Mouse (Mus musculus): ENCODE measurements around the gene Glul. TPM values are rescaled to one million over a fixed set of nuclear protein-coding genes. Genes with fewer than 3 reads are reported as not detected.

The Glul gene
- polyA plus RNA-seq, 1 experiment from 2014 or later, result 121 TPM

DNA sequence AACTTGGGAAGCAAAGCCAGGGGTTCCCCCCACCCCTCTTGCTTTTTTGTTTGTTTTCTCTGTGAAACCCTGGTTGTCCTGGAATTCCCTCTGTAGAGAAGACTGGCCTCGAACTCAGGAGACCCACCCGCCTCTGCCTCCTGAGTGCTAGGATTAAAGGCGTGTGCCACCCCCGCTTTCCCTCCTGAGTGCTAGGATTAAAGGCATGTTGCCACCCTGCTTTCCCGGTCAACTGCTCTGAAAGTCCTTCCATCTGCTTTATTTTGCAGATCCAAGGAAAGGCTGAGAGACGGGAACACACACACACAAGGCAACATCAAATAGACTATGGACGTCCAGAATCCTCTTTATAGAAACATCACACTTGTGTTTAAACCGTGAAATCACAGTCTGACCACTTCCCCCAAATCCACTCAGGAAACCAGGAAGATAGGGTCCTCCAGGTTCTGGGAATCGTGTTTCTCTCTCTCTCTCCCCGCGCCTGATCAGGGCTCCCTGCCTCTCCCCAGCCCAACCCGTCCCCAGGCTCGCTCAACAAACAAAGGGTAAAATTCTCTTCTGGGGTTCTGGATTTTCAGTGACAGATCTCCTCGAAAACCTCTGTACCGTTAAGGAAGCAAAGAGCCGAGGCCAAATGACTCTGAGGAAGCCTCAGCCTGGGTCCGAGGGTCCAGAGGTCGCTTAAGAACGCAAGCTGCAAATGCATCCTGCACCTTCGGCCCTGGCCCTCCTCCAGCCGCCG lies 584 bp upstream of the Glul start:
- 18% methylated on average over 22 of the region's 22 CpGs for WGBS

GRCm38 (mm10) chr1:153900381-153900780 lies 637 bp downstream of the Glul start:
- H3K36me3 ChIP-seq (ENCODE audit: poor library complexity, severe bottlenecking), result peaks cover 27% of the 10 kb centered on the region
- peaks cover 38% of the 10 kb centered on the region for H3K4me1 ChIP-seq
- H3K4me2 ChIP-seq, result peak overlapping the region; percentile 81
- WGBS, result under 1% methylated on average over 36 of the region's 36 CpGs
- no peaks in the 10 kb centered on the region for H3K9me3 ChIP-seq (replicated peaks)
- H3K9ac ChIP-seq, result peak overlapping the region; percentile 78
- peak; percentile 41 for ATAC-seq
- H3K27me3 ChIP-seq, result no peaks in the 10 kb centered on the region
- peak overlapping the region; percentile 97 for H3K27ac ChIP-seq
- peak overlapping the region; percentile 59 for H3K4me3 ChIP-seq

More for the DNA sequence above, 584 bp upstream of the Glul start:
- Histone ChIP-seq H3K9me3 (replicated peaks) (no peaks in the 10 kb centered on the region), H3K4me2 (peak overlapping the region; percentile 81), H3K27ac (peak overlapping the region; percentile 97), H3K36me3 (ENCODE audit: poor library complexity, severe bottlenecking) (peaks cover 14% of the 10 kb centered on the region), H3K4me1 (peaks cover 42% of the 10 kb centered on the region), H3K27me3 (no peaks in the 10 kb centered on the region), H3K9ac (peak overlapping the region; percentile 78), H3K4me3 (peak overlapping the region; percentile 59)
- peak; percentile 61 for ATAC-seq

- H3K36me3 ChIP-seq (ENCODE audit: poor library complexity, severe bottlenecking), result peaks cover 34% of the 10 kb centered on the region
- ATAC-seq, result no peak
- H3K4me3 ChIP-seq, result peak overlapping the region; percentile 59
- H3K27me3 ChIP-seq, result no peaks in the 10 kb centered on the region
- H3K9me3 ChIP-seq (replicated peaks), result no peaks in the 10 kb centered on the region
- H3K4me1 ChIP-seq, result peaks cover 37% of the 10 kb centered on the region
- H3K9ac ChIP-seq, result peak overlapping the region; percentile 78
- WGBS, result 1% methylated on average over 25 of the region's 25 CpGs
- peak overlapping the region; percentile 97 for H3K27ac ChIP-seq
- peak overlapping the region; percentile 81 for H3K4me2 ChIP-seq
Measured at GRCm38 (mm10) chr1:153900860-153901730, 1.4 kb downstream of the Glul start.

- no peak for ATAC-seq
- peaks cover 37% of the 10 kb centered on the region for H3K4me1 ChIP-seq
- no peaks in the 10 kb centered on the region for H3K27me3 ChIP-seq
- peak overlapping the region; percentile 81 for H3K4me2 ChIP-seq
- peak overlapping the region; percentile 6 for H3K4me3 ChIP-seq
- no peak overlapping the region for H3K27ac ChIP-seq
- 12% methylated on average over 13 of the region's 13 CpGs for WGBS
- no peaks in the 10 kb centered on the region for H3K9me3 ChIP-seq (replicated peaks)
- H3K9ac ChIP-seq, result peak overlapping the region; percentile 56
- peaks cover 53% of the 10 kb centered on the region for H3K36me3 ChIP-seq (ENCODE audit: poor library complexity, severe bottlenecking)
Measured at GRCm38 (mm10) chr1:153903006-153903405, 3.3 kb downstream of the Glul start.

DNA sequence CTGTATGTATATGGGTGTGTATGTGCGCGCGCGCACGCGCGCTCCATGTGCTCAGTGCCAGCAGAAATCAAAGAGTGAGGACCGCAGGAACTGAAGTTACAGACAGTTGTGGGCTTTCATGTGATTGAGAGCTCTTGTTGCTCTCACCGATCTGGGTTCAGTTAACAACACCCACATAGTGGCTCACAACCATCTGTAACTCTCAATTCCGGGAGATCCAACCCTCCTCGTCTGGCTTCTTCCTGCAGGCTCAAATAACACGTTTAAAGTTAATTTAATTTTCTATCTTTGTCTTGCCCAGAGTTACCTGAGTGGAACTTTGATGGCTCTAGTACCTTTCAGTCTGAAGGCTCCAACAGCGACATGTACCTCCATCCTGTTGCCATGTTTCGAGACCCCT lies 4.5 kb downstream of the Glul start:
- Histone ChIP-seq H3K9ac (no peak overlapping the region), H3K4me3 (no peak overlapping the region), H3K9me3 (replicated peaks) (no peaks in the 10 kb centered on the region), H3K27me3 (no peaks in the 10 kb centered on the region), H3K4me2 (no peak overlapping the region), H3K4me1 (peaks cover 29% of the 10 kb centered on the region), H3K36me3 (ENCODE audit: poor library complexity, severe bottlenecking) (peaks cover 65% of the 10 kb centered on the region), H3K27ac (no peak overlapping the region)
- no peak for ATAC-seq
- WGBS, result 98% methylated on average over 14 of the region's 14 CpGs

GRCm38 (mm10) chr1:153905884-153906283 lies 6.1 kb downstream of the Glul start:
- no peaks in the 10 kb centered on the region for H3K27me3 ChIP-seq
- peaks cover 29% of the 10 kb centered on the region for H3K4me1 ChIP-seq
- ATAC-seq, result no peak
- H3K9ac ChIP-seq, result no peak overlapping the region
- peaks cover 81% of the 10 kb centered on the region for H3K36me3 ChIP-seq (ENCODE audit: poor library complexity, severe bottlenecking)
- no peak overlapping the region for H3K4me3 ChIP-seq
- WGBS, result 95% methylated on average over 3 of the region's 3 CpGs
- no peak overlapping the region for H3K4me2 ChIP-seq
- no peak overlapping the region for H3K27ac ChIP-seq
- no peaks in the 10 kb centered on the region for H3K9me3 ChIP-seq (replicated peaks)

DNA sequence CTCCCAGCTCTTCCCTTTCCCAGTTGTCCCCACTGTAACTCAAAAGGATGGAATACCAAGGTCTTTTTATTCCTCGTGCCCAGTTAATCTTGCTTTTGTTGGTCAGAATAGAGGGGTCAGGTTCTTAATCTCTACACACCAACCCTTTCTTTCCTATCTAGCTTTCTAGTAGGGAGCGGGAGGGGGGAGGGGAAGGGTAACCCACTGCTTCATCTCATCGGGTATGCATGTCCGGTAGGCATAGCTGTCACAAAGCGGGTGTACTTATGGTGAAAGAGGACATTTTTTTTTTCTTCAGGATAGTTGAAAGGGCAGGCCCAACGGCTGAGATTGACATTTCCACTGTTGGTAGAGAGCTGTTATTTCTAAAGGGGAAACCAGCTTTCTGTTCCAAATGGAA lies 8.5 kb downstream of the Glul start:
- Histone ChIP-seq H3K27ac (no peak overlapping the region), H3K9me3 (replicated peaks) (no peaks in the 10 kb centered on the region), H3K36me3 (ENCODE audit: poor library complexity, severe bottlenecking) (peaks cover 83% of the 10 kb centered on the region), H3K27me3 (no peaks in the 10 kb centered on the region), H3K4me3 (no peak overlapping the region), H3K9ac (no peak overlapping the region), H3K4me2 (no peak overlapping the region), H3K4me1 (peaks cover 6% of the 10 kb centered on the region)
- WGBS, result 51% methylated on average over 6 of the region's 6 CpGs
- no peak for ATAC-seq

- Histone ChIP-seq H3K4me2 (no peak overlapping the region), H3K9me3 (replicated peaks) (no peaks in the 10 kb centered on the region), H3K4me1 (peaks cover under 1% of the 10 kb centered on the region; the same call in 1 of the 2 replicates), H3K9ac (no peak overlapping the region), H3K27ac (no peak overlapping the region), H3K4me3 (no peak overlapping the region), H3K36me3 (ENCODE audit: poor library complexity, severe bottlenecking) (peaks cover 78% of the 10 kb centered on the region), H3K27me3 (no peaks in the 10 kb centered on the region)
- WGBS, result 90% methylated on average over 4 of the region's 4 CpGs
- ATAC-seq, result no peak
Measured at GRCm38 (mm10) chr1:153908741-153909140, 9.0 kb downstream of the Glul start.

DNA sequence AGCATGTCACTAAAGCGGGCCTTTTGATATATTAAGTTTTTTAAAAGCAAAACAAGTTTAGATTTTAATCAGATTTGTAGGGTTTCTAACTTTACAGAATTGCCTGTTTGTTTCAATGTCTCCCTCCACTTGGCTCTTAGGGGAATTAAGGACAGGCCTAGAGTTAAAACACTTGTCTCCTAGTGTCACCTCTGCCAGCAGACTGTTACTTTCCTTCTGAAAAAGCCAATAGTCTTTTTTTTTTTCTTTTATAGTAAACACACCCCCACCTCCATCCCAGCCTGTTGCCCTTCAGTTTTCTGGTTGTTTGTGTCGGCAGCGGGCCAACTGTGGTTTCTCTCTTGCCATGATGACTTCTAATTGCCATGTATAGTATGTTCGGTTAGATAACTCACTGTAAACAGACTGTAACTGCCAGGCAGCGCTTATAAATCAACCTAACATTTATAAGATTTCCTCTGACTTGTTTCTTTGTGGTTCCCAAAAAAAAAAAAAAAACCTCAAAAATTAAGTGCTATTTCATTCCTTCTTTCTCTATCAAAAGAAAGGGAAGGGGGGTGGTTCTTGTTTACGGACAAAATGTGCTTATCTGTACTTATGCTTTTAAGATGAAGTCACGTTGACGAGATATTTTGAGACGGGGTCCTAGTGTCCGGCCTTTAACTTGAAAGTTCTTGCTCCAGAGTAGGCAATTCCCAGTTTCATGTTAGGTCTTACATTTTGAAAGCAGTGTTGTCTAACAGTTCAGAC lies 9.6 kb downstream of the Glul start:
- no peak overlapping the region for H3K4me2 ChIP-seq
- H3K9ac ChIP-seq, result no peak overlapping the region
- 90% methylated on average over 10 of the region's 10 CpGs for WGBS
- H3K9me3 ChIP-seq (replicated peaks), result no peaks in the 10 kb centered on the region
- no peak for ATAC-seq
- no peaks in the 10 kb centered on the region for H3K4me1 ChIP-seq
- H3K36me3 ChIP-seq (ENCODE audit: poor library complexity, severe bottlenecking), result peaks cover 72% of the 10 kb centered on the region
- no peak overlapping the region for H3K27ac ChIP-seq
- H3K27me3 ChIP-seq, result no peaks in the 10 kb centered on the region
- no peak overlapping the region for H3K4me3 ChIP-seq

- H3K27ac ChIP-seq, result no peak overlapping the region
- no peaks in the 10 kb centered on the region for H3K27me3 ChIP-seq
- H3K4me1 ChIP-seq, result no peaks in the 10 kb centered on the region
- H3K4me3 ChIP-seq, result no peak overlapping the region
- peaks cover 66% of the 10 kb centered on the region for H3K36me3 ChIP-seq (ENCODE audit: poor library complexity, severe bottlenecking)
- 93% methylated on average over 9 of the region's 9 CpGs for WGBS
- 0 out of 2 replicates have a peak, but pooled peaks cover 4% of the 10 kb centered on the region for H3K9me3 ChIP-seq (replicated peaks)
- no peak for ATAC-seq
- no peak overlapping the region for H3K4me2 ChIP-seq
- no peak overlapping the region for H3K9ac ChIP-seq
Measured at GRCm38 (mm10) chr1:153909963-153910291, 10.2 kb downstream of the Glul start.

- no peak for ATAC-seq
- Histone ChIP-seq H3K4me1 (no peaks in the 10 kb centered on the region), H3K9me3 (replicated peaks) (0 out of 2 replicates have a peak, but pooled peaks cover 4% of the 10 kb centered on the region), H3K4me2 (no peak overlapping the region), H3K36me3 (ENCODE audit: poor library complexity, severe bottlenecking) (peaks cover 61% of the 10 kb centered on the region), H3K27ac (no peak overlapping the region; the same call in 1 of the 2 replicates), H3K4me3 (no peak overlapping the region), H3K9ac (no peak overlapping the region), H3K27me3 (no peaks in the 10 kb centered on the region)
- WGBS, result 93% methylated on average over 5 of the region's 5 CpGs
Measured at GRCm38 (mm10) chr1:153910423-153910822, 10.7 kb downstream of the Glul start.
